Mouse (Mus musculus): ENCODE results near the gene Vopp1. TPM values are rescaled to one million over a fixed set of nuclear protein-coding genes. Genes with fewer than 3 reads are reported as not detected.
"Not testable (repeated sequence)": the region's sequence is repeated elsewhere in the genome, so short reads cannot be mapped to it uniquely, and the experiment has no call there.

Gene Vopp1
- polyA plus RNA-seq, 2 experiments: 26.8 to 31.2 TPM

DNA sequence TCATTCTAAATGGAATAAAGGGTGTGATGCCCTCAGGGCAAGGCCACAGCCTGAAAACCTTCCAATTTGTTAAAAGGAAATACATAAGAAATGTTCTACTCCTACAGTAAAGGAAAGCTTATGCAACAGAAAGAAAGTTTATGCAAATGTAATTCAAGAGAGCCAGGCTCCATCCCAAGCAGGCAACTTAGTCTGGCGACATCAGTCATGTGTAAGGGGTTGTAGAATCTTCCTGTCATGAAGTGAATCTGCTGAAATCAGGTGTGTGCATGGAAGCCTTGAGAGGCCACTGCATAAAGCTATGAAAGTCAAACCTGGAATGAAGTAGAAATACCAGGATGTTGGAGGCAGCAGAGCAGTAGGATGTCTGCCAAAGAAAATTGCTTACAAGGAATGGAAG lies 26.0 kb downstream of the Vopp1 start:
- Histone ChIP-seq H3K27ac (no peak overlapping the region), H3K4me2 (ENCODE audit: low read depth) (no peak overlapping the region), H3K4me1 (replicated peaks; ENCODE audit: control insufficient read depth in 2 of 2, insufficient read depth in 2 of 2, low read length in 1 of 2) (peaks cover 4 to 7% of the 10 kb centered on the region in 2 experiments; a peak in 3 of 4 replicates), H3K36me3 (replicated peaks; ENCODE audit: control insufficient read depth, insufficient read depth, low read depth) (no peaks in the 10 kb centered on the region), H3K4me3 (ENCODE audit: insufficient read depth in 1 of 2, low read depth in 2 of 2, low read length in 2 of 2) (no peak overlapping the region), H3K27me3 (ENCODE audit: control insufficient read depth, insufficient read depth, low read length) (no peaks in the 10 kb centered on the region), H3K9ac (replicated peaks) (no peak overlapping the region), H3K9me3 (ENCODE audit: control insufficient read depth, low read length) (no peaks in the 10 kb centered on the region)
- ATAC-seq (ENCODE audit: insufficient read depth) (no peak), DNase-seq (ENCODE audit: low read depth in 3 of 3, low spot score in 3 of 3) (no peak)
- 64% methylated on average over 1 of the region's 1 CpGs for WGBS (ENCODE audit: insufficient replicate concordance)
- TF ChIP-seq CTCF (IDR thresholded peaks at IDR 0.05; ENCODE audit: low read depth) (no peak), EP300 (IDR thresholded peaks at IDR 0.05; ENCODE audit: low read depth) (no peak)

DNA sequence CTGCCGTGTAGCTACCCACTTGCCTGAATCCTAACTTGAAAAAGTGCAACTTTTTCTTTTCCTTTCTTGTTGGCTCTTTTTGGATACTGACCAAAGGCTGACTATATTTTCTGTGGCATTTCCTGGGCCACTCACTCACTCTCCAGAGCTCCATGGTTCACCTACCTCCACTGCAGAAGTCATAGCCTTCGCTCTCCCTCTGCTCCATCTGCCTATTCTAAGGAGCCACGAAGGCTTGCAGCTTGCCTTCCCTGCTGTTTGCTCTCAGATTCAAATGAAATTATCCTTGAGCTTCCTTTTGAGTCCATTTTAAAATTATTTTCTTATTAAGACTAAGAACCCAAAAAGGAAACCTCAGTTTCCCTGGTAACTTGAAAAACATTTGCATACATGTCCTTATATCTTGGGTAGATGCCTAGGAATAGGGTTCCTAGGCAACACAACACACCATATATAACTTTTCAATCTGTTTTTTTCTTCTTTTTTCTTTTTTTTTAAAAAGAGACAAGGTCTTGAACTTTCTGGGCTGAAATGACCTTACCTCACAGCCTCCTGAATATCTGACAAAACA lies 28.0 kb downstream of the Vopp1 start:
- DNase-seq (ENCODE audit: low read depth in 3 of 3, low spot score in 3 of 3) (no peak), ATAC-seq (ENCODE audit: insufficient read depth) (no peak)
- no peak overlapping the region for H3K27ac ChIP-seq
- 87% methylated on average over 3 of the region's 3 CpGs for WGBS (ENCODE audit: insufficient replicate concordance)
- H3K9ac ChIP-seq (replicated peaks): no peak overlapping the region
- no peak overlapping the region for H3K4me3 ChIP-seq (ENCODE audit: insufficient read depth in 1 of 2, low read depth in 2 of 2, low read length in 2 of 2)
- no peaks in the 10 kb centered on the region for H3K27me3 ChIP-seq (ENCODE audit: control insufficient read depth, insufficient read depth, low read length)
- no peaks in the 10 kb centered on the region for H3K36me3 ChIP-seq (replicated peaks; ENCODE audit: control insufficient read depth, insufficient read depth, low read depth)
- TF ChIP-seq CTCF (IDR thresholded peaks at IDR 0.05; ENCODE audit: low read depth) (no peak), EP300 (IDR thresholded peaks at IDR 0.05; ENCODE audit: low read depth) (no peak)
- no peak overlapping the region for H3K4me2 ChIP-seq (ENCODE audit: low read depth)
- peaks cover 5 to 8% of the 10 kb centered on the region in 2 experiments for H3K4me1 ChIP-seq (replicated peaks; ENCODE audit: control insufficient read depth in 2 of 2, insufficient read depth in 2 of 2, low read length in 1 of 2)
- no peaks in the 10 kb centered on the region for H3K9me3 ChIP-seq (ENCODE audit: control insufficient read depth, low read length)

DNA sequence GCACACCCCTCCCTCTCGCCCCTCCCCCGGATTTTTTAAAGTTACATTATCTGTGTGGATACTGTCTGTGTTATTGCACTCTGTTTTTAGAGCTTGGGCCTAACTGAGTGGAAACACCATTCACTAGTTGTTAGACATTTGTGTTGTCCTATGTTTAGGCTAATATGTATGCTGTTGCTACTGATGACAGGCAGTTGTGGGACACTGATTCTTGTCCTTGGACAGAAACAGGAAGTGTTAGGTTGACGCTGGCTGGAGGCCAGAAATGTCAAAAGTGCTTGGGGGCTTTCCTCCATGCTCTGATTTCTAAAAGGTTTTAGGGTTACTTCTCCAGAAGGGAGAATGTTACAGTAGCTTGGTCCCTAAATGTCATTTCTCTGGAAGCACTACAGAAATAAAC lies 29.1 kb downstream of the Vopp1 start:
- TF ChIP-seq CTCF (IDR thresholded peaks at IDR 0.05; ENCODE audit: low read depth) (no peak), EP300 (IDR thresholded peaks at IDR 0.05; ENCODE audit: low read depth) (no peak)
- Histone ChIP-seq H3K27me3 (ENCODE audit: control insufficient read depth, insufficient read depth, low read length) (no peaks in the 10 kb centered on the region), H3K4me3 (ENCODE audit: insufficient read depth in 1 of 2, low read depth in 2 of 2, low read length in 2 of 2) (no peak overlapping the region), H3K4me2 (ENCODE audit: low read depth) (no peak overlapping the region), H3K4me1 (replicated peaks; ENCODE audit: control insufficient read depth in 2 of 2, insufficient read depth in 2 of 2, low read length in 1 of 2) (peaks cover 5 to 8% of the 10 kb centered on the region in 2 experiments), H3K27ac (no peak overlapping the region), H3K36me3 (replicated peaks; ENCODE audit: control insufficient read depth, insufficient read depth, low read depth) (no peaks in the 10 kb centered on the region), H3K9me3 (ENCODE audit: control insufficient read depth, low read length) (no peaks in the 10 kb centered on the region), H3K9ac (replicated peaks) (no peak overlapping the region)
- ATAC-seq (ENCODE audit: insufficient read depth) (no peak), DNase-seq (ENCODE audit: low read depth in 3 of 3, low spot score in 3 of 3) (no peak)
- WGBS (ENCODE audit: insufficient replicate concordance): 54% methylated on average over 3 of the region's 3 CpGs

- H3K36me3 ChIP-seq (replicated peaks; ENCODE audit: control insufficient read depth, insufficient read depth, low read depth); DNase-seq (ENCODE audit: low read depth in 3 of 3, low spot score in 3 of 3); H3K4me3 ChIP-seq (ENCODE audit: insufficient read depth in 1 of 2, low read depth in 2 of 2, low read length in 2 of 2); ATAC-seq (ENCODE audit: insufficient read depth); H3K4me2 ChIP-seq (ENCODE audit: low read depth); H3K27ac ChIP-seq; H3K27me3 ChIP-seq (ENCODE audit: control insufficient read depth, insufficient read depth, low read length); H3K9ac ChIP-seq (replicated peaks); H3K9me3 ChIP-seq (ENCODE audit: control insufficient read depth, low read length): not testable (repeated sequence)
- H3K4me1 ChIP-seq (replicated peaks; ENCODE audit: control insufficient read depth in 2 of 2, insufficient read depth in 2 of 2, low read length in 1 of 2): peaks cover 9 to 16% of the 10 kb centered on the region in 2 experiments
- 40% methylated on average over 8 of the region's 9 CpGs for WGBS (ENCODE audit: insufficient replicate concordance)
Observed at GRCm38 (mm10) chr6:57792821-57793220, 32.1 kb downstream of the Vopp1 start.

DNA sequence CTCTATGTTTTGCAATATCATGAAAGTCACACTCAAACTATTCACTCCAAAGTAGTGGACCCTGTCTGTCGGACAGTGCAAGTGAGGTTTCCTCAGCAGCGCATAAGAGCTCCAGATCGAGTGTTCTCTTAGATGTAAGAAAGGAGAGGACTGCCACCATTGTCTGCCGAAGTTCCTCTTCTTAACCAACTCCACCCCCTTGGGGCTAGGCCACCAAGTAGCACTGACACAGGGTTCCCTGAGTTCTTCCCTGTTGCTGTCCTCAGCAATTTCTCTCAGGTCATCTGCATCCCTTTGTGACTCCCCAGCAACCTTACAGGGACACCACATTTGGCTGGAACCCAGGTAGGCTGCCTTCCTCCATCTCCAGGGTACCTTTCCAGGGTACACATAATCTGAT lies 34.4 kb downstream of the Vopp1 start:
- no peak for DNase-seq (ENCODE audit: low read depth in 3 of 3, low spot score in 3 of 3)
- WGBS (ENCODE audit: insufficient replicate concordance): 45% methylated on average over 4 of the region's 4 CpGs
- no peak for TF ChIP-seq EP300 (IDR thresholded peaks at IDR 0.05; ENCODE audit: low read depth)
- TF ChIP-seq CTCF (IDR thresholded peaks at IDR 0.05; ENCODE audit: low read depth): no peak
- peaks cover 9% of the 10 kb centered on the region for H3K36me3 ChIP-seq (replicated peaks; ENCODE audit: control insufficient read depth, insufficient read depth, low read depth)
- H3K9ac ChIP-seq (replicated peaks): no peak overlapping the region
- no peak overlapping the region for H3K4me2 ChIP-seq (ENCODE audit: low read depth)
- H3K27ac ChIP-seq: no peak overlapping the region
- H3K9me3 ChIP-seq (ENCODE audit: control insufficient read depth, low read length): no peaks in the 10 kb centered on the region
- H3K27me3 ChIP-seq (ENCODE audit: control insufficient read depth, insufficient read depth, low read length): no peaks in the 10 kb centered on the region
- H3K4me1 ChIP-seq (replicated peaks; ENCODE audit: control insufficient read depth in 2 of 2, insufficient read depth in 2 of 2, low read length in 1 of 2): peaks cover 16 to 18% of the 10 kb centered on the region in 2 experiments
- no peak overlapping the region for H3K4me3 ChIP-seq (ENCODE audit: insufficient read depth in 1 of 2, low read depth in 2 of 2, low read length in 2 of 2)
- ATAC-seq (ENCODE audit: insufficient read depth): 0 out of 2 replicates have a peak, but pooled peaks have one; percentile 14
